16 mouse cellular contexts compared by ENCODE assay signal in the genomic region with DNA sequence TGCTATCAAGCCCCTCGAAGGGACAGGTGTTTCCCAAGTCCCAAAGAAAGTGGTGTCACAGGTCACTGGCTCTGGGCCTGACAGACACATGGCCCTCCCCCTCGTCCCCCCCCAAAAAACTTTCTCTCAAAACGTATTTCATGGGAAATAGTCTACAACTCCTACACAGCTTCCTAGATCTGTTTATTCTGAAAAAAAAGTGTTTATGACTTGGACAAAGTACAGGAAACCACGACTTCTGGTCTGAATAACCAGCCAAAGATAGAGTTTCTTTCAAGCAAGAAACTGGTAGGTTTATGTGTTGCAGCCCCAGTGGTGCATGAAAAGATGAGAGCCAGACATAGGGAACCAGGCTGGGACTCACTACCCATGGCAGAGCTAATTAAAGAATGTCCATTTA. TPM values are rescaled to one million over a fixed set of nuclear protein-coding genes. Genes with fewer than 3 reads are reported as not detected.
DNase-seq lines count a peak whose midpoint lies in the region; ATAC-seq and TF ChIP-seq lines count a peak whose summit lies in the region.
"Had no signal": no experiment of that assay in that cellular context is flagged by ENCODE, and none has a peak within 500 bp of the region (broad histone marks: within the 10 kb centered on the region; RNA-seq: fewer than 3 reads in every experiment).

No protein-coding gene starts in this region.

- no peaks in the 10 kb centered on the region for H3K9me3 ChIP-seq in heart, embryonic 15.5 days (replicated peaks)
- H3K9me3 ChIP-seq in lung, embryonic 14.5 days (ENCODE audit: low read depth, low read length): no peaks in the 10 kb centered on the region
- no peaks in the 10 kb centered on the region for H3K9me3 ChIP-seq in stomach, embryonic 15.5 days
- H3K9me3 ChIP-seq: hindbrain, embryonic 10.5 days; limb, embryonic 15.5 days; midbrain, embryonic 10.5 days; neural tube, embryonic 12.5 days had no signal

- H3K4me3 ChIP-seq in heart, embryonic 15.5 days: no peak overlapping the region
- no peak overlapping the region for H3K4me3 ChIP-seq in lung, embryonic 14.5 days (ENCODE audit: low read depth, low read length)
- no peak overlapping the region for H3K4me3 ChIP-seq in stomach, embryonic 15.5 days (replicated peaks)
- H3K4me3 ChIP-seq: hindbrain, embryonic 10.5 days; limb, embryonic 15.5 days; midbrain, embryonic 10.5 days; neural tube, embryonic 12.5 days had no signal

- TF ChIP-seq CTCF in lung, embryonic 14.5 days (IDR thresholded peaks at IDR 0.05; ENCODE audit: low read depth): no peak

- H3K27me3 ChIP-seq in heart, embryonic 15.5 days: no peaks in the 10 kb centered on the region
- H3K27me3 ChIP-seq in lung, embryonic 14.5 days (ENCODE audit: insufficient read depth, low read length): no peaks in the 10 kb centered on the region
- H3K27me3 ChIP-seq in stomach, embryonic 15.5 days (replicated peaks): no peaks in the 10 kb centered on the region
- H3K27me3 ChIP-seq: limb, embryonic 15.5 days; neural tube, embryonic 12.5 days had no signal

- H3K27ac ChIP-seq in heart, embryonic 15.5 days: peak overlapping the region; percentile 52; the same call in 1 of the 2 replicates
- peak overlapping the region; percentile 67 for H3K27ac ChIP-seq in lung, embryonic 14.5 days (ENCODE audit: low read depth)
- peak overlapping the region; percentile 71 for H3K27ac ChIP-seq in stomach, embryonic 15.5 days
- H3K27ac ChIP-seq: hindbrain, embryonic 10.5 days; limb, embryonic 15.5 days; midbrain, embryonic 10.5 days; neural tube, embryonic 12.5 days had no signal

- no peaks in the 10 kb centered on the region for H3K36me3 ChIP-seq in heart, embryonic 15.5 days
- peaks cover 46% of the 10 kb centered on the region for H3K36me3 ChIP-seq in lung, embryonic 14.5 days (ENCODE audit: insufficient read depth)
- H3K36me3 ChIP-seq in stomach, embryonic 15.5 days: no peaks in the 10 kb centered on the region
- H3K36me3 ChIP-seq: hindbrain, embryonic 10.5 days; limb, embryonic 15.5 days; neural tube, embryonic 12.5 days had no signal

- WGBS in heart, embryonic 15.5 days: 58% methylated on average over 4 of the region's 4 CpGs
- 35% methylated on average over 4 of the region's 4 CpGs for WGBS in lung, embryonic 14.5 days
- 27% methylated on average over 4 of the region's 4 CpGs for WGBS in stomach, embryonic 15.5 days

- ATAC-seq in heart, embryonic 15.5 days (replicated peaks; ENCODE audit: insufficient number of reproducible peaks, insufficient read depth, low FRiP score, low read depth): no peak
- no peak for ATAC-seq in lung, embryonic 14.5 days (ENCODE audit: insufficient read depth)
- ATAC-seq in stomach, embryonic 15.5 days (ENCODE audit: insufficient read depth, low FRiP score, low read depth): no peak
- ATAC-seq: forebrain, embryonic 16.5 days had no signal

- DNase-seq in heart, adult 9 months (ENCODE audit: low spot score in 2 of 2): no peak
- peak; percentile 53 for DNase-seq in lung, embryonic 14.5 days
- DNase-seq in lung, postnatal 14 days: no peak
- peak; percentile 52 for DNase-seq in adipocyte (ENCODE audit: low spot score)
- no peak for DNase-seq in thymus, adult 18-20 months
- DNase-seq: B cell, adult 2 months; cerebellum, adult 8-10 months; right cerebral cortex, postnatal 14 days; thymus, postnatal 4 days had no signal

- no peak overlapping the region for H3K4me2 ChIP-seq in heart, embryonic 15.5 days
- no peak overlapping the region for H3K4me2 ChIP-seq in lung, embryonic 14.5 days
- H3K4me2 ChIP-seq in stomach, embryonic 15.5 days: no peak overlapping the region
- H3K4me2 ChIP-seq: limb, embryonic 15.5 days; neural tube, embryonic 12.5 days had no signal

- H3K9ac ChIP-seq in heart, embryonic 15.5 days: no peak overlapping the region
- no peak overlapping the region for H3K9ac ChIP-seq in lung, embryonic 14.5 days
- H3K9ac ChIP-seq in stomach, embryonic 15.5 days: no peak overlapping the region
- H3K9ac ChIP-seq: limb, embryonic 15.5 days; neural tube, embryonic 12.5 days had no signal

- peaks cover 62% of the 10 kb centered on the region for H3K4me1 ChIP-seq in heart, embryonic 15.5 days (replicated peaks)
- H3K4me1 ChIP-seq in lung, embryonic 14.5 days (ENCODE audit: insufficient read depth): peaks cover 58% of the 10 kb centered on the region
- peaks cover 54% of the 10 kb centered on the region for H3K4me1 ChIP-seq in stomach, embryonic 15.5 days

RNA-seq across cellular contexts. Expression of a gene that starts 59.2 kb away (rescaled TPM):
- polyA plus RNA-seq in heart, embryonic 15.5 days (2015; fragmentation: Nextera tagmentation; extraction: Ambion mirVana): 53.7 and 65.8 TPM in 2 replicates
- 49.7 and 50.8 TPM in 2 replicates for polyA plus RNA-seq in lung, embryonic 14.5 days (2014; fragmentation: Nextera tagmentation; extraction: Ambion mirVana)
- 97.9 and 122 TPM in 2 replicates for polyA plus RNA-seq in stomach, embryonic 15.5 days (2015; fragmentation: Nextera tagmentation; extraction: Ambion mirVana)

Comparison
In these comparisons a context has a peak if more than half of its experiments do, and no peak if none do; other contexts are left out.
1. DNase-seq: peak in lung, embryonic 14.5 days (single experiment) and adipocyte (single experiment); none in heart, adult 9 months (0 of 2), lung, postnatal 14 days (single experiment) and thymus, adult 18-20 months (0 of 2).
2. Peak in every context shown above with its lines, with median percentiles within 50 percentile points of each other: H3K27ac ChIP-seq.